Mouse (Mus musculus) small intestine, adult 2 months (tissue): ENCODE data around the gene Slit1. TPM values are rescaled to one million over a fixed set of nuclear protein-coding genes. Genes with fewer than 3 reads are reported as not detected.

Experiments used
- H3K27ac ChIP-seq: fragments of 200-500 bp; 2 replicates; pipeline ENCODE4 v1.5.1; 2012; ENCODE audit warnings: low read depth, low read length, control low read depth, inconsistent platforms; ENCODE audit not compliant: insufficient read depth
- H3K27me3 ChIP-seq: fragments of 200-500 bp; 2 replicates; pipeline ENCODE4 v1.6.1; 2012; ENCODE audit warnings: mild to moderate bottlenecking, moderate library complexity, low read length, inconsistent platforms; ENCODE audit not compliant: control insufficient read depth, insufficient read depth
- H3K36me3 ChIP-seq: fragments of 200-500 bp; 2 replicates; pipeline ENCODE4 v1.6.1; 2012; ENCODE audit warnings: mild to moderate bottlenecking, low read length, control low read depth, inconsistent platforms; ENCODE audit not compliant: control insufficient read depth, insufficient read depth
- H3K4me1 ChIP-seq: fragments of 200-500 bp; 2 replicates; pipeline ENCODE4 v1.6.1; 2012; ENCODE audit warnings: low read length, inconsistent platforms, mixed read lengths; ENCODE audit not compliant: control insufficient read depth, insufficient read depth, insufficient read length
- H3K4me3 ChIP-seq: fragments of 200-500 bp; 2 replicates; pipeline ENCODE4 v1.5.1; 2012; ENCODE audit warnings: low read depth, mild to moderate bottlenecking, control low read depth, inconsistent platforms, low read length, moderate library complexity
- CTCF ChIP-seq: fragments of 200-500 bp; IDR thresholded peaks from 2 replicates; pipeline ENCODE4 v1.5.1; 2012; ENCODE audit warnings: low read depth, mild to moderate bottlenecking, control low read depth, inconsistent platforms, low read length, moderate library complexity, mixed read lengths; ENCODE audit not compliant: insufficient replicate concordance, insufficient read length; ENCODE audit errors: extremely low read depth
- POLR2A ChIP-seq: fragments of 200-500 bp; IDR thresholded peaks from 2 replicates; pipeline ENCODE4 v1.6.1; 2012; ENCODE audit warnings: low read depth, mild to moderate bottlenecking, control low read depth, inconsistent platforms, low read length, moderate library complexity
- WGBS: fragments of 180-500 bp; shearing (Covaris S2); methylation state at CpG from one replicate; pipeline ENCODE4 v1.1.7; 2018; 5-methylcytosine and 5-hydroxymethylcytosine counted together
- polyA plus RNA-seq: library from polyadenylated mRNA; depleted of rRNA; stranded (reverse); fragments of >200 nt; gene quantifications from 2 replicates; pipeline ENCODE4 v1.2.3, GENCODE M21; 2012

The Slit1 gene
- polyA plus RNA-seq, 1 experiment, result 0.94 TPM

DNA sequence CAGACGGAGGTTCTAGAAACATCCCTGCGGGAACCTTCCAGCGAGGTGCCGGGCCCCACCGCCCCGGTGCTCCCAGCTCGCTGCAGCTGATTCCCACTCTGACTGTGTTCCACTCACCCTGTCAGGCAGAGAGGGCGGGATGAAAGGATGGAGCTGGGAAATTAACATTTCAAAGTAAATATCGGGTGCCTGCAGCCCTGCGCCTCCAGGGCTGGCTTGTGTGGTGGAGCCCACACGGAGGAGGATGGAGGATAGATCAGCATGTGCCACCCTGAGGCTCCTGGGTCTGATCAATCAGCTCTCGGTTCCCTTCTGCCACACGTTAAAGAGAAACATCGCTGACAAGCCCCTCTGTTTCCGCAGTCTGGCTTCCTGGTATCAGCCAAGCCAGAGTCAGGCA, 64.4 kb downstream of the Slit1 start:
- Histone ChIP-seq H3K4me1 (no peaks in the 10 kb centered on the region), H3K27me3 (no peaks in the 10 kb centered on the region; the same call in 1 of the 2 replicates), H3K27ac (no peak overlapping the region), H3K4me3 (no peak overlapping the region), H3K36me3 (no peaks in the 10 kb centered on the region)
- WGBS, result 41% methylated on average over 15 of the region's 15 CpGs
- TF ChIP-seq POLR2A (no peak), CTCF (no peak)

DNA sequence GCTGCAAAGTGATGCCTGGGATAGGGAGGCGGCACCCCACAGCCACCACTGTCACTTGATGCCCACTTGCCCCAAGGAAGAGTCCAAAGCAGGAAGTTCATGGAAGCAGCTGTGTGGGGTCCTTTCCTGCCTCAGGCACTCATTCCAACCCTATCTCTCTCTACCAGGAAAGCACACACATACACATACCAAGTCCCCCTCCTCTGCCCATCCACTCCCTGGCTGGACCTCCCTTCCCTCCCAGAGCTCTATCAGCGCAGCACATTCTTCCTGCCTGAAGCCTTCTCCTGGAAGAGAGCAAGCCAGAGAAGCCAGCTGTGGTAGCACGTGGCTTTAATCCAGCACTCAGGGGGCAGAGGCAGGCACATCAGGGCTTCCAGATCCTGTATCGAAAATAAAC, 65.9 kb downstream of the Slit1 start:
- H3K4me1 ChIP-seq, result no peaks in the 10 kb centered on the region
- whole genome bisulfite sequencing, result 49% methylated on average over 4 of the region's 4 CpGs

DNA sequence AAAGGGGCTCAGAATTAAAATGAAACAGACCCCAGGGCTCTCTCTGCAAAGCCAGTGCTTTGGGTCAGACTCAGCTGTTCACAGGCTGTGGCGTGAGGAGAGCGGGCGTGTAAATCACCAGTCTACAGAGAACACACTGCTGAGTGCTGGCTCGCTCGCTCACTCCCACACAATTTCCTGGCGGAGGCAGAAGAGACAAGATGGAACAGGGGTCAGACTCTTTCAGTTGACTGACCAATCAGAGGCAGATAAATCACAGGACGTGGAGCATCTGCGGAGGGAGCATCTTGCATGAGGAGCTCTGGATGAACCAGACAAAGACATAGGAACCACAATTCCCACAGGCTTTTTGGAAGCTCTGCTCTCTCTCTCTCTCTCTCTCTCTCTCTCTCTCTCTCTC, 67.9 kb downstream of the Slit1 start:
- 67% methylated on average over 8 of the region's 8 CpGs for WGBS
- TF ChIP-seq POLR2A (no peak), CTCF (no peak)
- H3K4me1 ChIP-seq, result no peaks in the 10 kb centered on the region
- no peak overlapping the region for H3K4me3 ChIP-seq
- no peaks in the 10 kb centered on the region for H3K36me3 ChIP-seq
- no peak overlapping the region for H3K27ac ChIP-seq
- H3K27me3 ChIP-seq, result peaks cover 3% of the 10 kb centered on the region; the same call in 1 of the 2 replicates

More for the DNA sequence above, 65.9 kb downstream of the Slit1 start:
- Histone ChIP-seq H3K36me3 (no peaks in the 10 kb centered on the region), H3K27me3 (no peaks in the 10 kb centered on the region; the same call in 1 of the 2 replicates), H3K4me3 (no peak overlapping the region), H3K27ac (no peak overlapping the region)
- TF ChIP-seq CTCF, result no peak
- no peak for TF ChIP-seq POLR2A

DNA sequence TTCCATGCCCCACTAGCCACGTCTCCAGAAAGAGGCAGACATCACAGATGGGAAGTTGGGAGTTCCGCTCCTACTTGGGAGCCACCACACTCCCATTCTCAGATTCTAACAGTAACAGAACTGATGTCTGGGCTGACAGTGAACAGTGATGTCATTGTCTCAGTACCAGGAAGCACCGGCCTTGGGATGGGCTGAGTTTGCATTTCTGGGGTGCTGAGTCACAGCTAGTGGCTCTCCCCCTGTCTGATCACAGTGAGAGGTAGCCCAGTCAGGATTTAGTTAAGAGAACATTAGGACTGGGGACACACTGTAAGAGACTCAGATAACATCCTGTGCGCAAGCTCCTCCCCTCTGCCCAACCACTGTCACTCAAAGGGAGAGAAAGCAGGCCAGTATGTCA, 69.1 kb downstream of the Slit1 start:
- Histone ChIP-seq H3K36me3 (no peaks in the 10 kb centered on the region), H3K4me1 (no peaks in the 10 kb centered on the region), H3K4me3 (no peak overlapping the region), H3K27me3 (peaks cover 3% of the 10 kb centered on the region; the same call in 1 of the 2 replicates), H3K27ac (no peak overlapping the region)
- TF ChIP-seq CTCF (no peak), POLR2A (no peak)
- 60% methylated on average over 4 of the region's 4 CpGs for WGBS

DNA sequence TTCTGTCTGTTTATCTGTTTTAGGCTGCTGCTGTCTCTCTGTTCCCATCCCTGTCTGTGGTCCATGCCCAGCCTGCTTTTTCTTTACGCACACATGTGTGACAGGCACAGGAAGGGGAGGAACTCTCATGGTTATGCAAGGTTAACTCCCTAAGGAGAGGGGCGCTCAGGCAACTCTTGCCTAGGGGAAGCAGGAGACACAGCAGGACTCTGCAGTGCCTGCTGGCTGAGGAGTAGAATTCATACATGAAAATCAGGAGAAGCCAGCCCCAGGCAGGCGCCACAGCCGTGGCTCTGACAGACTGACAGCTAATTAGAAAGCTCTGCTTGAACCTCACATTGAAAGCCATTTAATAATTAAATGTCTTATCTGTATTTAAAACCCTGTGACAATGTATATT, 70.6 kb downstream of the Slit1 start:
- TF ChIP-seq CTCF (no peak), POLR2A (no peak)
- H3K4me3 ChIP-seq, result no peak overlapping the region
- 64% methylated on average over 4 of the region's 4 CpGs for WGBS
- H3K36me3 ChIP-seq, result no peaks in the 10 kb centered on the region
- no peak overlapping the region for H3K27ac ChIP-seq
- H3K4me1 ChIP-seq, result no peaks in the 10 kb centered on the region
- H3K27me3 ChIP-seq, result 0 out of 2 replicates have a peak, but pooled peaks cover 3% of the 10 kb centered on the region

DNA sequence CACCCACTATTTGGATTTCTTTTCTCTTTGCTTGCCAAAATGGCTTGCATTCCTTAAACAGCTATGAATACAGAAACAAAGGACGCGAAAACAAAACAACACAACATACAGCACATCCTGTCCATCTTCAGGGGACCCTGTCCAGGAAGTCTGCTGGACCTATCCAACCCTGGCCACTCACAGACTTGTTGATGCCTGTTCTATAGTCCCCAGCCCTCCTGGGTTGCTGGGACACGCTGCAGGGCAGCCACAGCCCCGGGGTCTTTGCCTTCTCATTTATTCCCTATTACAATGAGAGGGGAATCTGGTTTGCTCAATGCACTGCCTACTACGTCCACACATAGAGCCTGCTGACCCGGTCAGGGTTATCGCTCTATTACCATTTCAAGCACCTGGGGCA, 72.5 kb downstream of the Slit1 start:
- WGBS, result 72% methylated on average over 7 of the region's 7 CpGs
- no peak overlapping the region for H3K27ac ChIP-seq
- H3K4me1 ChIP-seq, result no peaks in the 10 kb centered on the region
- H3K4me3 ChIP-seq, result no peak overlapping the region
- H3K27me3 ChIP-seq, result 0 out of 2 replicates have a peak, but pooled peaks cover 3% of the 10 kb centered on the region
- TF ChIP-seq POLR2A (no peak), CTCF (no peak)
- no peaks in the 10 kb centered on the region for H3K36me3 ChIP-seq

DNA sequence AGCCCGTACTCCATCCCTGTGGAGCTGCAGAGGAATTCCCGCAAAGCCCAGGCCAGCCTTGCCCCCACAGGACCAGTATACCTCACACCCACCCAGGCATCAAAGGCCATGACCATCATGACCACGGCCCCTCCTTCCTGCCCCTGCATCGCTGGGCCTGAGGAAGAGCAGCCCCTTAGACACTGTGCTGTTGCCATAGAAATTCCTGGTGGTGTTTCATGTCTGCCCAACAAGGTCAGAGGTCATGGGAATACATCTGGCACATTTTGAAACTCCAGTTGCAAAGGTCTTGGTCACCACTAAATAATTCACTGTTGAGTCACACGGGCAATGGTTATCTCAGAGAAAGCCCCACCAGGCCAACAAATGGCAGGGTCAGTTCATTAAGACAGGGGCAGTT, 73.0 kb downstream of the Slit1 start:
- WGBS, result 49% methylated on average over 5 of the region's 5 CpGs
- TF ChIP-seq POLR2A, result no peak
- TF ChIP-seq CTCF, result no peak

More for the DNA sequence above, 73.0 kb downstream of the Slit1 start:
- Histone ChIP-seq H3K27me3 (0 out of 2 replicates have a peak, but pooled peaks cover 3% of the 10 kb centered on the region), H3K36me3 (no peaks in the 10 kb centered on the region), H3K27ac (no peak overlapping the region), H3K4me1 (no peaks in the 10 kb centered on the region), H3K4me3 (no peak overlapping the region)
